Mouse (Mus musculus) MEL (cell line): ENCODE results near the gene Col6a3. TPM values are rescaled to one million over a fixed set of nuclear protein-coding genes. Genes with fewer than 3 reads are reported as not detected.

Source experiments
- DNase-seq: peaks from one replicate; pipeline ENCODE4 v3.0.0; 2011; ENCODE audit warnings: low read depth, low spot score
- H3K27ac ChIP-seq: 2 replicates; pipeline ENCODE4 v1.5.1; 2012; ENCODE audit warnings: low read depth, mild to moderate bottlenecking, control low read depth, low read length, moderate library complexity; ENCODE audit not compliant: control insufficient read depth
- H3K27me3 ChIP-seq, 2 experiments: fragments of 150-350 bp in 1 of 2; sonication (generic) in 1 of 2; 2 replicates each; pipeline ENCODE4 v1.6.1; 2012; ENCODE audit warnings: low read length in 2 of 2, mild to moderate bottlenecking in 2 of 2, improper control_type of control experiment in 1 of 2, moderate library complexity in 1 of 2; ENCODE audit not compliant: insufficient read depth in 2 of 2, control insufficient read depth in 1 of 2
- H3K36me3 ChIP-seq, 2 experiments: 2 replicates each; pipeline ENCODE4 v1.6.1; 2012 to 2014; ENCODE audit warnings: low read length in 2 of 2, improper control_type of control experiment in 1 of 2, inconsistent platforms in 1 of 2, mild to moderate bottlenecking in 1 of 2; ENCODE audit not compliant: insufficient read depth in 2 of 2, control insufficient read depth in 1 of 2
- H3K4me1 ChIP-seq, 2 experiments: fragments of 150-350 bp in 1 of 2; sonication (generic) in 1 of 2; 2 replicates each; pipeline ENCODE4 v1.6.1; 2012; ENCODE audit warnings: low read length in 2 of 2, improper control_type of control experiment in 1 of 2, mild to moderate bottlenecking in 1 of 2; ENCODE audit not compliant: insufficient read depth in 2 of 2, control insufficient read depth in 1 of 2
- H3K4me3 ChIP-seq, 2 experiments: fragments of 150-350 bp in 1 of 2; sonication (generic) in 1 of 2; 2 replicates each; pipeline ENCODE4 v1.5.1; 2012; ENCODE audit warnings: low read depth in 2 of 2, low read length in 2 of 2, mild to moderate bottlenecking in 2 of 2, moderate library complexity in 2 of 2, control low read depth in 1 of 2, improper control_type of control experiment in 1 of 2; ENCODE audit not compliant: control insufficient read depth in 1 of 2, insufficient read depth in 1 of 2
- H3K79me2 ChIP-seq: 2 replicates; pipeline ENCODE4 v1.6.1; 2012; ENCODE audit warnings: mild to moderate bottlenecking, low read length, moderate library complexity; ENCODE audit not compliant: control insufficient read depth, poor library complexity, insufficient read depth
- H3K9ac ChIP-seq: 2 replicates; pipeline ENCODE4 v1.6.1; 2012; ENCODE audit warnings: low read depth, mild to moderate bottlenecking, control low read depth, low read length, moderate library complexity; ENCODE audit not compliant: control insufficient read depth, poor library complexity, severe bottlenecking
- H3K9me3 ChIP-seq: fragments of 150-350 bp; sonication (generic); replicated peaks from 2 replicates; pipeline ENCODE4 v1.6.1; 2012; ENCODE audit warnings: mild to moderate bottlenecking, low read length, improper control_type of control experiment, moderate library complexity; ENCODE audit not compliant: insufficient read depth
- BHLHE40 ChIP-seq: IDR thresholded peaks from 2 replicates; pipeline ENCODE4 v1.6.1; 2012; ENCODE audit warnings: low read depth, mild to moderate bottlenecking, inconsistent platforms, low read length, improper control_type of control experiment, borderline replicate concordance
- CHD1 ChIP-seq: IDR thresholded peaks from 2 replicates; pipeline ENCODE4 v1.6.1; 2012; ENCODE audit warnings: low read depth, mild to moderate bottlenecking, inconsistent platforms, low read length, improper control_type of control experiment
- CHD2 ChIP-seq: IDR thresholded peaks from 2 replicates; pipeline ENCODE4 v1.6.1; 2011; ENCODE audit warnings: low read length, improper control_type of control experiment
- CTCF ChIP-seq, 3 experiments: IDR thresholded peaks in 2 of 3; conservative IDR thresholded peaks in 1 of 3; 2 replicates each; pipeline ENCODE4 v1.5.1; 2011 to 2012; ENCODE audit warnings: low read length in 3 of 3, low read depth in 2 of 3, mild to moderate bottlenecking in 2 of 3, improper control_type of control experiment in 1 of 3, inconsistent platforms in 1 of 3, mixed read lengths in 1 of 3, moderate library complexity in 1 of 3; ENCODE audit not compliant: control insufficient read depth in 1 of 3, insufficient read depth in 1 of 3, poor library complexity in 1 of 3, severe bottlenecking in 1 of 3
- E2F4 ChIP-seq: IDR thresholded peaks from 2 replicates; pipeline ENCODE4 v1.6.1; 2011; ENCODE audit warnings: low read depth, low read length, improper control_type of control experiment, borderline replicate concordance
- ELF1 ChIP-seq: IDR thresholded peaks from 2 replicates; pipeline ENCODE4 v1.6.1; 2014; ENCODE audit warnings: low read depth, mild to moderate bottlenecking, inconsistent platforms, low read length, improper control_type of control experiment, moderate library complexity
- EP300 ChIP-seq, 2 experiments: IDR thresholded peaks; 2 replicates each; pipeline ENCODE4 v1.6.1; 2011; ENCODE audit warnings: improper control_type of control experiment in 2 of 2, low read length in 2 of 2, low read depth in 1 of 2, mild to moderate bottlenecking in 1 of 2
- ETS1 ChIP-seq: IDR thresholded peaks from 2 replicates; pipeline ENCODE4 v1.6.1; 2012; ENCODE audit warnings: low read depth, mild to moderate bottlenecking, inconsistent platforms, low read length, improper control_type of control experiment, moderate library complexity
- GABPA ChIP-seq: IDR thresholded peaks from 2 replicates; pipeline ENCODE4 v1.6.1; 2012; ENCODE audit warnings: low read depth, mild to moderate bottlenecking, inconsistent platforms, low read length, improper control_type of control experiment, moderate library complexity
- GATA1 ChIP-seq: IDR thresholded peaks from 2 replicates; pipeline ENCODE4 v1.6.1; 2011; ENCODE audit warnings: low read depth, low read length, improper control_type of control experiment
- HCFC1 ChIP-seq: IDR thresholded peaks from 2 replicates; pipeline ENCODE4 v1.6.1; 2012; ENCODE audit warnings: low read depth, mild to moderate bottlenecking, inconsistent platforms, low read length, improper control_type of control experiment, moderate library complexity
- JUND ChIP-seq: IDR thresholded peaks from 2 replicates; pipeline ENCODE4 v1.6.1; 2011; ENCODE audit warnings: low read depth, mild to moderate bottlenecking, improper control_type of control experiment, low read length
- MAZ ChIP-seq: IDR thresholded peaks from 2 replicates; pipeline ENCODE4 v1.6.1; 2012; ENCODE audit warnings: low read depth, mild to moderate bottlenecking, inconsistent platforms, low read length, improper control_type of control experiment
- MEF2A ChIP-seq: IDR thresholded peaks from 2 replicates; pipeline ENCODE4 v1.6.1; 2014; ENCODE audit warnings: low read depth, mild to moderate bottlenecking, inconsistent platforms, low read length, improper control_type of control experiment; ENCODE audit not compliant: poor library complexity, insufficient replicate concordance, severe bottlenecking; ENCODE audit errors: extremely low read depth
- MXI1 ChIP-seq: IDR thresholded peaks from 2 replicates; pipeline ENCODE4 v1.6.1; 2011; ENCODE audit warnings: mild to moderate bottlenecking, low read depth, low read length, improper control_type of control experiment
- NELFE ChIP-seq: IDR thresholded peaks from 2 replicates; pipeline ENCODE4 v1.6.1; 2011; ENCODE audit warnings: low read depth, low read length, improper control_type of control experiment
- NRF1 ChIP-seq: IDR thresholded peaks from 2 replicates; pipeline ENCODE4 v1.6.1; 2014; ENCODE audit warnings: low read depth, mild to moderate bottlenecking, inconsistent platforms, low read length, improper control_type of control experiment, moderate library complexity; ENCODE audit not compliant: poor library complexity, insufficient read depth, severe bottlenecking
- POLR2AphosphoS5 ChIP-seq: IDR thresholded peaks from 2 replicates; pipeline ENCODE4 v1.6.1; 2012; ENCODE audit warnings: low read depth, borderline replicate concordance, mild to moderate bottlenecking, inconsistent platforms, low read length, moderate library complexity, mixed read lengths
- RAD21 ChIP-seq: IDR thresholded peaks from 2 replicates; pipeline ENCODE4 v1.6.1; 2011; ENCODE audit warnings: mild to moderate bottlenecking, low read depth, low read length, improper control_type of control experiment
- RCOR1 ChIP-seq: IDR thresholded peaks from 2 replicates; pipeline ENCODE4 v1.6.1; 2012; ENCODE audit warnings: low read depth, mild to moderate bottlenecking, inconsistent platforms, low read length, improper control_type of control experiment
- SIN3A ChIP-seq: IDR thresholded peaks from 2 replicates; pipeline ENCODE4 v1.6.1; 2012; ENCODE audit warnings: low read length, improper control_type of control experiment, inconsistent platforms
- TBP ChIP-seq: IDR thresholded peaks from 2 replicates; pipeline ENCODE4 v1.8.0; 2011; ENCODE audit warnings: low read depth, low read length, improper control_type of control experiment
- USF2 ChIP-seq, 2 experiments: IDR thresholded peaks; 2 replicates each; pipeline ENCODE4 v1.6.1; 2011 to 2012; ENCODE audit warnings: improper control_type of control experiment in 2 of 2, low read length in 2 of 2, borderline replicate concordance in 1 of 2, inconsistent platforms in 1 of 2, low read depth in 1 of 2, mild to moderate bottlenecking in 1 of 2; ENCODE audit not compliant: insufficient read depth in 1 of 2
- ZKSCAN1 ChIP-seq: IDR thresholded peaks from 2 replicates; pipeline ENCODE4 v1.6.1; 2012; ENCODE audit warnings: low read depth, mild to moderate bottlenecking, inconsistent platforms, low read length, improper control_type of control experiment, moderate library complexity
- ZMIZ1 ChIP-seq: IDR thresholded peaks from 2 replicates; pipeline ENCODE4 v1.6.1; 2012; ENCODE audit warnings: low read depth, mild to moderate bottlenecking, inconsistent platforms, low read length, improper control_type of control experiment, moderate library complexity
- ZNF384 ChIP-seq: IDR thresholded peaks from 2 replicates; pipeline ENCODE4 v1.6.1; 2012; ENCODE audit warnings: low read depth, mild to moderate bottlenecking, inconsistent platforms, low read length, improper control_type of control experiment
- polyA plus RNA-seq, 2 experiments: library from polyadenylated mRNA; stranded (reverse) in 1 of 2; unstranded in 1 of 2; fragments of >175 nt in 1 of 2; fragments of >200 nt in 1 of 2; gene quantifications; 2 replicates each; pipeline versions ENCODE4 v1.2.1 to v1.2.4; 2012; ENCODE audit warnings: low replicate concordance in 2 of 2, low read depth in 1 of 2; ENCODE audit not compliant: insufficient read length in 2 of 2, insufficient read depth in 1 of 2, missing spikeins in 1 of 2
- total RNA-seq: library from RNA; depleted of rRNA; stranded (reverse); fragments of 300-350 nt; gene quantifications from 2 replicates; pipeline ENCODE4 v1.2.3, GENCODE M21; 2012

Col6a3 gene
- total and polyA plus RNA-seq, 3 experiments: not detected

DNA sequence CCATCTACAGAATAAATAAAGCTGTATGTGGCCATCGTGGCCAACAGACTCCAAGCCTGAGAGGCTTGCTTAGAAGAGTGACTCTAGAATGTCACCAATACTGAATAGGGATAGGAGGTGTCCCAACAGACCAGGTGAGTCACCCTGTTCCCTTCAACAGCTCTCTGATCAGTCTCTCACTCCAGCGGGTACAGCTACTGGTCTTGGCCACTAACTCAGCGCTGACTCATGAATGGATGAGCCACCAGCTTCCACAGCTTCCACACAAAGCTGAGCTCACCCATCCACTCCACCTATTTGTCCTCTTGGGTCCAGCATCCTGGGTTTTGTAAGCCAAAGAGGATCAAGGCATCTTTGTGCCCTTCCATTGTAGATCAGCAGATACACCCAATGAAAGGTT lies 114.3 kb downstream of the Col6a3 start:
- TF ChIP-seq JUND: no peak
- no peak for TF ChIP-seq ZMIZ1
- no peak for TF ChIP-seq USF2 (IDR thresholded peaks at IDR 0.05; ENCODE audit: borderline replicate concordance in 1 of 2, insufficient read depth in 1 of 2, low read depth in 1 of 2, low read length in 2 of 2)
- TF ChIP-seq MXI1: no peak
- no peak for TF ChIP-seq NRF1
- no peak for TF ChIP-seq ZKSCAN1
- TF ChIP-seq GATA1: no peak
- TF ChIP-seq HCFC1: no peak
- TF ChIP-seq SIN3A: no peak
- TF ChIP-seq E2F4: no peak
- no peak for TF ChIP-seq ZNF384
- no peak for TF ChIP-seq RCOR1
- no peak for TF ChIP-seq ETS1
- no peak for TF ChIP-seq CTCF (IDR thresholded peaks at IDR 0.05 in 2 of 3, conservative IDR thresholded peaks at IDR 0.05 in 1 of 3; ENCODE audit: control insufficient read depth in 1 of 3, insufficient read depth in 1 of 3, low read depth in 2 of 3, low read length in 3 of 3, poor library complexity in 1 of 3, severe bottlenecking in 1 of 3)
- TF ChIP-seq TBP: no peak
- no peak for TF ChIP-seq MAZ
- Histone ChIP-seq H3K36me3 (no peaks in the 10 kb centered on the region), H3K27me3 (no peaks in the 10 kb centered on the region), H3K9ac (no peak overlapping the region), H3K9me3 (no peaks in the 10 kb centered on the region), H3K4me3 (no peak overlapping the region), H3K4me1 (no peaks in the 10 kb centered on the region), H3K27ac (no peak overlapping the region), H3K79me2 (no peaks in the 10 kb centered on the region)
- DNase-seq: no peak

DNA sequence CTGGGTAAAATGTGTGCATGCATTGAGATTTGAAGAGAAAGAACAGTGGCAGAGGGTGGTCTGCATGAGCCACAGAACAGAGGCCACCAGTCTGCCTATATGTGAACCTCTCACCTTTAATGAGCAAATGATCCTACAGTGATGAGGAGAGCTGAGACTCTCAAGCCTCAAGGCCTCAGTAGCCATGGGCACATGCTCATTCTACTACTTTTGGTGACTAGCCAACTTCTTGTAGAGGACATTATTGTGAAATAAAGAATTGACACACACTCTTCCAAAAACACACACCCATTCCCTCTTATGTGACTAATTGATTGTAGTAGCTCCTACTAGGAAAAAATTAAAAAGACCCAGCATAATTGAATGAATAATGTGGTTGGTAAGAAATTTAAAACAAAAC lies 120.0 kb downstream of the Col6a3 start:
- Histone ChIP-seq H3K27me3 (no peaks in the 10 kb centered on the region), H3K4me3 (no peak overlapping the region), H3K9me3 (no peaks in the 10 kb centered on the region)

More for the DNA sequence above, 120.0 kb downstream of the Col6a3 start:
- Histone ChIP-seq H3K9ac (no peak overlapping the region), H3K36me3 (no peaks in the 10 kb centered on the region), H3K4me1 (no peaks in the 10 kb centered on the region), H3K27ac (no peak overlapping the region), H3K79me2 (no peaks in the 10 kb centered on the region)
- no peak for TF ChIP-seq POLR2AphosphoS5
- TF ChIP-seq ZMIZ1: no peak
- TF ChIP-seq TBP: no peak
- no peak for TF ChIP-seq CTCF (IDR thresholded peaks at IDR 0.05 in 2 of 3, conservative IDR thresholded peaks at IDR 0.05 in 1 of 3; ENCODE audit: control insufficient read depth in 1 of 3, insufficient read depth in 1 of 3, low read depth in 2 of 3, low read length in 3 of 3, poor library complexity in 1 of 3, severe bottlenecking in 1 of 3)
- TF ChIP-seq E2F4: no peak
- TF ChIP-seq ETS1: no peak
- no peak for TF ChIP-seq CHD2
- TF ChIP-seq GABPA: no peak
- TF ChIP-seq CHD1: no peak
- TF ChIP-seq JUND: no peak
- no peak for TF ChIP-seq EP300 (IDR thresholded peaks at IDR 0.05; ENCODE audit: low read depth in 1 of 2, low read length in 2 of 2)
- no peak for TF ChIP-seq SIN3A
- TF ChIP-seq MXI1: no peak
- TF ChIP-seq MEF2A: no peak
- no peak for TF ChIP-seq RAD21
- TF ChIP-seq BHLHE40: no peak
- no peak for TF ChIP-seq NELFE
- no peak for TF ChIP-seq ZKSCAN1
- no peak for TF ChIP-seq USF2 (IDR thresholded peaks at IDR 0.05; ENCODE audit: borderline replicate concordance in 1 of 2, insufficient read depth in 1 of 2, low read depth in 1 of 2, low read length in 2 of 2)
- TF ChIP-seq ELF1: no peak
- no peak for DNase-seq
